Mouse (Mus musculus): ENCODE data around the gene Itsn1.

The Itsn1 gene

DNA sequence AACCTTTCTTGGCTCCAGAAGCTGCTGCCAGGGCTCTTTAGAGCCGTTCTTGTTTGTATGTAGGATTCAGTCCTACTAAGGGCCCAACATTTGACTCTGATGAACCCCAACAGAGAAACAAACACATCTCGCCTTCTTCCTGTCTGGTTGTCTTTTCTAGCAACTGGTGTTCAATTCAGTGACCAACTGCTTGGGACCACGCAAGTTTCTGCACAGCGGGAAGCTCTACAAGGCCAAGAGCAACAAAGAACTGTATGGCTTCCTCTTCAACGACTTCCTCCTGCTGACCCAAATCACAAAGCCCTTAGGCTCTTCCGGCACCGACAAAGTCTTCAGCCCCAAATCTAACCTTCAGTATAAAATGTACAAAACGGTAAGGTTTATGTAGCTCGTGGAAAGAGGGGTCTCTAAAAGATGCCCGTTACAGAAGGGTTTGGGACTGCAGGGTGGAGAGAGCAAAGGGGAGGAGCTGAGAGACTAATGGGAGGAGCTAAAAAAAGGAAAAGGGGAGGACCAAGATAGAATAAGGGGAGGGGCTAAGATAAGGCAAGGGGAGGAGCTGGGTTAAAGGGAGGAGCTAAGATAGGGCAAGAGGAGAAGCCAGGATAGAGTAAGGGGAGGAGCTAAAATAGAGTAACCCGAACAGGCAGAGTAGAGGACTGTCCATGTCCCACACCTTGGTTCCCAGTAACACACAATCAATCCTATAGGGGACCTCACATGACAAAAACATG, 176.2 kb downstream of the Itsn1 start:
- DNase-seq (ENCODE audit: low spot score in 2 of 2), result no peak

DNA sequence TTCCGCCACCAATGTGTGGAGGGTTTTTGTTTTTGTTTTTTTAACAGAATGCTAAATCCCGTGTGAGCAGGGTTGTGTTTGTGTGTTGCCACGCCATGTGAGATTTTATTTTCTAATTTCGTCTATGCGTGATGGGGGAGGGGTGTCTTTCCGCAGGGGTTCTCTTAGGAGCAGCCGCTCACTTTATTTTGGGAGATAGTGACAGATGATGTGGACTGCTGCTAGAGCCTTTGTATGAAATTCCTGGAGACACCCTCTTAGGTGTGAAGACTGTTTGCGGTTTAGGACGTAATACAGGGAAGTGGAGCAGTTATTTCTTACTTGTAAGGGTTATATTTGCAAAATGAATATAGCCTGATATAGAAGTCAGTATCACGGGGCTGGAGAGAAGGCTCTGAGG, 176.9 kb downstream of the Itsn1 start:
- no peak for DNase-seq (ENCODE audit: low spot score in 2 of 2)

DNA sequence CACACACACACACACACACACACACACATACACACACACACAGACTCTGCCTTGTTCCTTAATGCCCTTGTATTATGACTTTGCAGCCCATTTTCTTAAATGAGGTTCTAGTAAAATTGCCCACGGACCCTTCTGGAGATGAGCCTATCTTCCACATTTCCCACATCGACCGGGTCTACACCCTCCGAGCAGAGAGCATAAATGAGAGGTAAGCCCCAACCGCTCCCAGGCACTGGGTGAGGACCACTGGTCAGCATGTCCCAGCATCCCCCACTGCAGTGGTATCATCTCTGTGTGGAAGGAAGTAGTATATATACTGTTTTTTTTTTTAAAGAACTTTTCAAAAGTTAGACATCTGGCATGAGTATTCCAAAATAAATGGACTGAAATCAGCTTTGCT, 177.6 kb downstream of the Itsn1 start:
- DNase-seq (ENCODE audit: low spot score in 2 of 2), result no peak

DNA sequence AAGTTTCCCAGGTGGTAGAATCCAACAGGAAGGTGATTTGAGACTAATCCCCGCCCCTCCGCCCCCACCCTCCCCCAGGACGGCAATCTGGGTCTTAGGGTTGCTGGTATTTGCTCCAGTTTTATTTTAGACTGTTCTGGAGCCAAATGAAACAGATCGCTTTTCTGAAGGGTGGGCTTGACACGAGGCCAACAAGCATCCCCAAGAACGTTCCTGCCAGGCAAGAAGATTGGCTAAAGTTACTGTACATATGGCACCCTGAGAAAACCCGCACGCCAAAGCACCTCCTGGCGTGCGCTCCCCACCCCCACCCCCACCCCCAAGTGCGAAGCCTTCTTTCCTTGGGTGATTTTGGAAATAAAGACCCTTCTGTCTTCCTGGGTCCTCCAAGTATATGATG, 178.1 kb downstream of the Itsn1 start:
- DNase-seq (ENCODE audit: low spot score in 2 of 2), result no peak

DNA sequence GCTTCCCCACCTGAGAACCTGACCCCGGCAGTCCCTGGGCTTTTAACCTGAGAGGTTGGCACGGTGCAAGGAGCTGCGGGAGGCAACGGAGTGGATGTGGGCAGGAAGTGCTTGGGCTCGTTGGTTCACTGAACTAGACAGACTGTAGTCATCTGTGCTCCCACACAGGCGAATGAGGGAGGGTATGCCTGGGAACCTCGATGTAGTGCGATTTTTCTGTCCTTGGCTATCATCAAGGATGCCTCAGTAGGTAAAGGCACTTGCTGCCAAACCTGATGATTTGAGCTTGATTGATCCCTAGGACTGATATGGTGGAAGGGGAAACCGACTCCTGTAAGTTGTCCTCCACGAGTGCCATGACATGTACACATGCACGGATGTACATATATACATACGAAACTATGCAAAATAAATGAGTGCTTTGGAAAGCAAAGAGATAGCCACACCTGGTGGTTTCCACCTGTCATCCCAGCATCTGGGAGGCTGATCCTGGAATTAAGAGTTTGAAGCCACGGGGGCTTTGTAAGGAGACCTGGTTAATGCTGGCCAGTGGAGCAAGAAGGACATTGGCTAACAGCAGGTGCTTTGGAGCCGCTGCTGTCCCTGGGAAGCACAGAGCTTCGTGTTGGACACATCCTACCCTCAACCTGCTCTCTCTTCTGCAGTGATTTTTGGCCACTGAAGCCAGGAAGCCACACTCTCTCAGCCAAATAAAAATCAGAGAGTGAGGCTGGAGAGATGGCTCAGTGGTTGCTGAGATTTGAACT, 180.7 kb downstream of the Itsn1 start:
- DNase-seq (ENCODE audit: low spot score in 2 of 2), result no peak

DNA sequence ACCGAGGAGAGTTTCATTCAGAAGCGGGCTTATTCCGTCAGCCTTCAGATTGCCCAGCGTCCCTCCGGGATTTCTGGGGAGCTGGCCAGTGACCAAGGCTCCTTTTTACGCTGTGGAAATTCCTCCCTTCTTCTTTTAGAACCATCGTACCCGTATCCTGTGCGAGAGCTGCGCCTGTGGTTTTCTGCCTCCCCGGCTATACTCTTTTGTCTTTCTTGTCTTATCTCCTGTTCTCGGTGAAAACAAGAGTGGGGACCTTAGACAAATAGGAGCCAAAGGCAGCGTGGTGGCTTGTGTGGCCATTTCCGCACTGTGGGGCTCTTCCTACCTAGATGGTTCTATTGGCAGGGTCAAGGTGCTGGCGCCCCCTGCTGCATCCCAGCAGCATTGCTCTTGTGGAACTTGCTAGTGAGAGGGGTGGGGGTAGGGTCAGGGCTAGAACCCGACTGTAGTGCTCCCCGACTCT, 188.6 kb downstream of the Itsn1 start:
- peak; percentile 78 to 88 for DNase-seq (ENCODE audit: low spot score in 2 of 2)

DNA sequence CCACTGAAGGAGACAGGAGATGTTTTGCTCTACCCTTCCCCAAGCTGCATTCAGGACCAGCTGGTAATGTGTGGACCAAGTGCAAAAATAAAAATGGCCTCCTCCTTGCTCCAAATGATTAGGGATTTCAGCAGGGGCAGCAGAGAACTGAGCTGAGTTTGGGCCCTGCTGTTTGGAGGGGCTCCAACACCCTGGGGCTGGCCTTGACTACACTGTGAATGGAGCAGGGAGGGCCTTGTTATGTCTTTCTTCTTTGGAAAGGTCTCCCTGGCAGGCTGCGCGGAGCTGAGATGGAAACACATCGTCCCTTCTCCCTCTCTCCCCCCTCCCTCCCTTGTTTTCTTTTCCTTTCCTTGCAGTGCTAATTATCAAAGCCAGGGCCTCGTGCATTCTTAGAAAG, 189.4 kb downstream of the Itsn1 start:
- peak in 1 of 2 experiments; percentile 62 for DNase-seq (ENCODE audit: low spot score in 2 of 2)

DNA sequence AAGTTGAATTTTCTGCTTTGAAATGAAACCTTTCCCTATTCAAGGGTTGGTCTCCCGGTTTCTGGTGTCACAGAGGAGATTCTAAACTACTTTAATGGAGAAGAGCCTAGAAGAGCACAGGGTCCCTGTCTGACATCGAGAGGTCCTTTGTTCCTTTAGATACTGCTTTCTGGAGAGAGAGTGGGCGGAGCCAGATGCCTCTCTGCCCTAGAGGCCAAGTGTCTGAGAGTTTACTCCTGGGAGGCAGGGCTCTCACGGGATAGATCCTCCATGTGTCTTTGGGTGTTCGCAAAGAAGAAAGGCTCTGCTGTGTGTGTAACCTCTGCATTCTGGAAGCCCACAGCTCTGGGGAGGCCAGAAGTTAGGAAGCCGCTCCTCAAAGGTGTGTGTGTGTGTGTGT, 190.0 kb downstream of the Itsn1 start:
- DNase-seq (ENCODE audit: low spot score in 2 of 2), result no peak

DNA sequence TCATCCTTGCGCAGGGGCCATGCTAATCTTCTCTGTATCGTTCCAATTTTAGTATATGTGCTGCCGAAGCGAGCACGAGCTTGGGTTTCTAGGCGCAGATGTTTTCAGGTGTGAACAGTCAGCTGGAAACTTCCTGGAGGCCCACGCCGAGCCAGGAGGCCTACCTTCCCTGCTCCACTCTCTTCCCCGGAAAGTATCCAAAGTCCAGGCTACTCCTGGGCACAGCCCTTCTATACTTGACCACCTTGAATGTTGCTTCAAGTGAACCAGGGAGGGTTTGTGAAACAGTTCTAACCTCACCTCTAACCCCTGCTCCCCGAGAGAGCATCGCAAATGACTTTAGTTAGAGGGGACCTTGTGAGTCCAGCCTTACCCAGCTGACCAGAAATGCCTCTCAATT, 192.3 kb downstream of the Itsn1 start:
- no peak for DNase-seq (ENCODE audit: low spot score in 2 of 2)

DNA sequence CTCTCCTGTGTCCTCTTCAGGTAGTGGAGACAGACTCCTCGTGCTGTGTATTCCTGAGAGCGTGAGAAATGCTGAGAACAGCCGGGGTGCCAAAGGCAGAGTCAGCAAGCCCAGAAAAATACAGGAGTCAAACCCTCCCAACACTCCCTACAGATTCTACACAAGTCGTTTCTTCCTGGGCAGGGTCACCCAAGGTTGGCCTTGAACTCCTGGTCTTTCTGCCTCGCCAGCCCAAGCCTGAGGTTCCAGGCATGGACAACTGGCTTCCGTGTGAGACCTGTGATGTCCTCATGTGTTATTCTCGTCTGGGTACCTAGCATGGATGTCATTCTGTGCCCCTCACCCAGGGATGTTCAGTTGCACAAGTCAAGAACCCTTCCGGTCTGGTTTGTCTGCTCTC, 193.9 kb downstream of the Itsn1 start:
- DNase-seq (ENCODE audit: low spot score in 2 of 2), result no peak

DNA sequence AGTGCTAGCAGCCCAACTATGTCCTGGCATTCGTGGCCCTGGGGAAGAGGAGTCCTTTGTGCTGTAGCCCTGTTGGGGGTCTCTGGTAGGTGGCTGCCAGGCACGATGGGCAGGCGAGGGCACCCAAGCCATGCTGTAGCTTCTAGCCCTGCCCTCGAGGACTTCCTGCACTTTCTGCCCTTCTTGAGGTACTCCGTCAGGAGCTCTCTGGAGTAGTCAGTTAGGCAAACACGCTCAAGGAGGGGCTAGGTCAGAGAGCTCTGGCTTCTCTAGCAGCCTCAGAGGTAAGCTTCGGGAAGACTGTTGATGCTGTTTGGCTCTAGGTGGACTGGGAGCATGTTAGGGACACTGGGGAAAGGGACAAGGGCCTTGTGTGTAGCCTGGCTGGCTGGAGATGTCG, 195.3 kb downstream of the Itsn1 start:
- DNase-seq (ENCODE audit: low spot score in 2 of 2), result no peak

DNA sequence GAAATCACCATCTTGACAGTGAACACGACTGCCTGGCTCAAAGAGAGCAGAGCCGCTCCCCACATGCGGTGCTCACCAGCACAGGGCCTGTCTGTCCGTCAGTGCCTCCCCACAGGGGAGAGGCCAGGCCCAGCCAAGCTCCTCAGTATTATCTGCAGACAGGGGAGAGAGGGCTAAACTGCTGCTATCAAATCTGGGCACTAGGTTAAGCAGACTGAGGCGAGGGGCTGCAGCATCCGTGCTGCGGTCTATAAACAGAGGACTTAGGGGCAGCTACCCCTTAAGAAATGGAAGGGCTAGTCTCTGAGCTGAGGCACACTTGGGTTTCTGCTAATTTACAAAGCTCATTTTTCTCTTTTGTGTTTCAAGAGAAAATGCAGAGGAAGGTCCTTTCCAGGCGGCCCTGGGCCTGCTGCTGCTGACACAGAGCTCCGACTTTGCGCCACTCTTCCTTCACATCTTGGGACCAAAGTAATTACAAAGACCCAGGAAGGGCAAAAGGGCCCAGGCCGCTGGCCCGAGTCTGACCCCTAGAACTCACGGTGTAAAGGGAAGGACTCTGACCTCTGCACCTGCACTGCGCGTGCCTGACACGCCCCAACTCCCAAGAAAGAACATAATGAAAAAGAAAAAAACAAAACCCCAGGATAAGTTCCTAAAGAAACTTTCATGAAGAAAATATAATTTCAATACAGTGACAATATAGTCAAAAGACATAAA, 199.0 kb downstream of the Itsn1 start:
- peak in 1 of 2 experiments; percentile 53 for DNase-seq (ENCODE audit: low spot score in 2 of 2)

DNA sequence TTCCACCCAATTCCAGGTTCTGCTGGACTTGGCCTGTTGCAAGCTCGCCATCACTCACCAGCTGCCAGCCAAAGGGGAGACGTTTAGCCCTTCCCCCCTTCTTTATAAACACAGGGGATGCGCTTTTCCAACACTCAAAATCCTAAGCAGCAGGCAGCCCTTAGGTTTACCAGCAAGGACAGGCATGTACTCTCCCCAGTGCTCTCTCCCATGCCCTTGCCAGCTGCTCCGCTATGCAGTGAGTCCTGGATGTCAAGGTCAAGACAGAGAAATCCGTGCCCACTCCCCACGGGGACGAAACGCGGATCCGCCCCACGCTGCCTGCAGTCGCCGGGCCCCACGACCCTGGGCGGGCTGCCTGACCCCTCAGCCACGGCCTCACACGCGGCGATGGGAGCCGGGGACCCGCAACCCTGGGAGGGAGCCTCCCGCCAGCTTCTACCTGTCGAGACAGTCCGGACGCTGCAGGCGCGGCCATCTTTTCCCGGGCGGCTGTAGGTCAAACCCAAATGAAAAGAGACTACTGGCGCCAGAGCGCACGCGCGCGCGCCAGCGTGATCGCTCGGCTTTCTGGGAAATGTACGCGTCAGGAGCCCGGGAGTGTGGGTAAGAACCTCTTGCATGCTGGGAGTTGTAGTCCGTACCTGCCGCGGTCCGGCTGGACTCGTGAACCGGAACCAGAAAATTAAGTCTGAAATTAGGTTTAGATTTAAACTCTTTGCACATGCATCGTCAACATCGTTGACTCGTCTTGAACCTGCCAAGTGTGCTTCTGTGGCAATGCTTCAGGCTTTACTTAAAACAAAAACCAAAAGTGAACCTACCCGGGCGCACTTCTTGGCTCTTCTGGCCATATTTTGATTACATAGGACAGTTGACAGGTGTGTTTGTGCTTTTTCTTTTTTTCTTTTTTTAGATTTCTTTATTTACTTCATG, 202.3 kb downstream of the Itsn1 start:
- peak; percentile 87 to 91 for DNase-seq (ENCODE audit: low spot score in 2 of 2)

DNA sequence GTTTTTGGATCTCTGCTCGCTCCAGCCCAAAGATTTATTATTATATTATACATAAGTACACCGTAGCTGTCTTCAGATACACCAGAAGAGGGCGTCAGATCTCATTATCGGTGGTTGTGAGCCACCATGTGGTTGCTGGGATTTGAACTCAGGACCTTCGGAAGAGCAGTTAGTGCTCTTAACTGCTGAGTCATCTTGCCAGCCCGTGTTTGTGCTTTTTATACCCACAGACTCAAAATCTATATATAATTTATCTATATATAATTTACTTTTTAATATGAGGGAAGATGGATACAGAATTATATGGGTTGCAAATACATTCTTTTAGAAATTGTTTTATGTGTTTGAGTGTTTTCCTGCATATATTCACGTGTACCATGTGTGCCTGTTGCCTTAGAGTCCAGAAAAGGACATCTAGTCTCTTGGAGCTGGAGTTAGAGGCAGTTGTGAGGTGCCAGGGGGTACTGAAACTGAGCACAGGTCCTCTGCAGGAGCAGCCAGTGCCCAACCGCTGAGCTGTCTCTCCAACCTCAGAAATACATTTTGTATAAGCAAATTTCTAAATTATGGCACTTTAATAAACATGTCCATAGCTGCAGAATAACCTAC, 203.1 kb downstream of the Itsn1 start:
- DNase-seq (ENCODE audit: low spot score in 2 of 2), result peak in 1 of 2 experiments; percentile 14

DNA sequence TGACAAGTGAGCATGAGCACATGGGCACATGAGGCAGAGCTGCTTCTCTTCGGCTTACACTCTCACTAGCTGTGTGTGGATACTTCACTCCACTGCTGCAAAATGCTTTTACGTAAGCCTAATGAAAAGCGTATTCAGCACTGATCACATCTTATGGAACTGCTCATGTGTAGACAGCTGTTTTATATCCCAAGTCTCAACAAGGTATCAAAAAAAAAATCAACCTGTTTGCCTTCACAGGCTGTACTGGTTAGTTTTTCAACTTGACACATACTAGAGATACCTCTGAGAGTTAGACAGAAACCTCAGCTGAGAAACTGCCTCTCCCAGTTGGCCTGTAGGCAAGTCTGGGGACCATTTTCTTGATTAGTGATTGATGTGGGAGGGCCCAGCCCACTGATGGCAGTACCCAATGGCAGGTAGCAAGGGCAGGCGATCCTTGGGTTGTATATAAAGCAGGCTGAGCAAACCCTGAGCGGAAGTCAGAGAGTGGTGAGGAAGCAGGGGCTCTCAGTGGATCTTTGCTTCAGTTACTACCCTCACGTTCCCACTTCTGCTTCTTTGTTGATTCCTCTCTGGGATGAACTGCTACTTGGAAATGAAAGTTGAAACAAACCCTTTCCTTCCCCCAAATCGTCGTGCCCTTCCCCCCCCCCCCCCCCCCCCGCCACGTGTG, 203.9 kb downstream of the Itsn1 start:
- no peak for DNase-seq (ENCODE audit: low spot score in 2 of 2)

DNA sequence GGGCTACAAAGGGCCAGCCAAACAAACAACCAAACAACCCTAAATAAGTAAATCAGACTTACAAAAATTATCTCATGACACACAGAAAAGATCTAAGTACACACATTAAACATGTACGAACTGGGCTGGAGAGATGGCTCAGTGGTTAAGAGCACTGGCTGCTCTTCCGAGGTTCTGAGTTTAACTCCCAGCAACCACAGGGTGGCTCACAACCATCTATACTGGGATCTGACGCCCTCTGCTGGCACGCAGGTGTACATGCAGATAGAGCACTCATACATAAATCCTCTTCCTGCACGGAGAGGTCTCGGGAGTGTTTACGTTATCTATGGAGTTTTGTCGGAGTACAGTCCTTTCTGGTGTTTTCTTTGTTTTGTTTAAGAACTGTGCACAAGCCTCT, 206.0 kb downstream of the Itsn1 start:
- DNase-seq (ENCODE audit: low spot score in 2 of 2), result no peak

DNA sequence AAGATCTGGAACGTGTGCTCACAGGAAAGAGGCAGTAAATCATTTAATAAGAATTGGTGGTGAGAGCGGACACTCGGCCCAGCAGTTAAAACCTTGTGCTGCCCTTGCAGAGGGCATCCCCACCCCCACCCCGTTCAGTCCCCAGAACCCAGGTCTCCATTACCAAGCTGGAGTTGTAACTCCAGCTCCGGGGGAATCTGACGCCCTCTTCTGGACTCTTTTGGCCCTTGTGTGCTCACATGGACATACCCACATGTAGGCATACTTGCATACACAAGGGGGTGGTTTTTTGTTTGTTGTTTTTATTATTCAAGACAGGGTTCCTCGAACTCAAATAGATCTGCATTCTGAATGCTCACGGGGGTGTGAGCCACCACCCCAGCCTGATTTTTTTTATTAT, 206.6 kb downstream of the Itsn1 start:
- DNase-seq (ENCODE audit: low spot score in 2 of 2), result no peak

DNA sequence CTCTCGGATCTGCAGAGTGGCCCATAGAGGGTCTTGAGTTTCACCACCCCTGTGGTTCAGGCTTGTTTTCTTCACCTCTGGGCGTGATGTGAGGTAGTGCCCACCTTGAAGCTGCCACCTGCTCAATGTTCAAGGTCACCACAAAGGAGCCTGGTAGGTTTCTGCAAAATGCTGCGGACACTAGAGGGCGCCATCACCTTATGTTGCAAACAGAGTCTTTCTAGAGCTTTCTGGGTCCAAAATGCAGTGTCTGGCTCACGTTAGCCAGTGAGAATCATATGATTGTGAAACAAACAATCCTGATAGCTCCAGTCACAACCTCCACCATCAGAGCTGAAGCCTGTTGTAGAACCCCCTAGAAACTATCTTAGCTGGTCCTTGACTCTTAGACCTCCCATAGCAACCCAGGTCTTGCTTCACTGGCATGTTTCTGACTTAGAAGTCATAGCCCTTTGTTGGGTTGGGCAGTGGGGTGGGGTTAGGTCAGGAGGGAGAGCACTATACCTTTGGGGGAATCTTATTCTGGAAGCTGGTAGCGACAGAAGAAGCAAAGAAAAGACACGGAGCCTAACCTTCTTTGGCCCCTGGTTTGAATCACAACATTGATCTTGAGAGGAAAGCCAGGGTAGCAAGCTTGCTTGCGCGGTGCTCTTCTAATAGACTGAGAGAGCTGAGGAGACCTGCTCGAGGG, 207.4 kb downstream of the Itsn1 start:
- DNase-seq (ENCODE audit: low spot score in 2 of 2), result peak; percentile 56 to 88

DNA sequence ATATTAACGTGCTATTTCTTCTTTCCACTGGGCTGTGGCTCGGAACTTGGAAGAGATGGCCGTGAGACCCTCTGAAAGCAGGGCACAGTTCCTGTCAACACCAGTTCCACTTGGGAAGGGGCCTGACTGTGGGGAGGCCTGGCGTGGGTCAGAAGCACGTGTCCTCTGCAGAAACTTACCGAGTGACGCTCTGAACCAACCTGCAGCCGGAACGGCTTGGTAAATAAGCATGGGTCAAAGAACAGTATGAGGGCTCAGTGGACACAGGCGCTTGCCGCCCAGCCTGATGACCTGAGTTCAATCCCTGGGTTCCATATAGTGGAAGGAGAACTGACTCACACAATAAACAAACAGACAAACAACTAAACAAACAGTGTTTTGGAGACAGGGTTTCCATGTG, 208.2 kb downstream of the Itsn1 start:
- DNase-seq (ENCODE audit: low spot score in 2 of 2), result peak in 1 of 2 experiments; percentile 40

DNA sequence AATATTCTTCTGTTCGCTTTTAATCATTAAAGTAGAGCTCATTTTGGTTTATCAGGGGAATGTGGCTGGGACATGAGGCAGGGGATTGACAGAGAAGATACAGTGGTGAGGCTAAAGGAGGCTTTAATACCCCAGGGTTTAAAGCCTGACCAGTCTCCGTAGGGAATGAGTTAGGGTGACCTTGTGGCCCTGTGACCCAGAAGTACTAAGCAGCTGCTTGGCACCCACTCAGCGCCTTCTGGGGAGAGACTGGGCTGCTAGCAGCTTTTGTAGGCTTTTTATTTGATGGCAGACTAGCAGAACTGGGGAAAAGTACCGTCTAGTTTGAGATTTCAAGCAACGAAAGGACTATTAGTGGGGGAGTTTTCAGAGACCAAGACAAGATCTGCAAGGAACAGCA, 209.1 kb downstream of the Itsn1 start:
- DNase-seq (ENCODE audit: low spot score in 2 of 2), result peak in 1 of 2 experiments; percentile 55

All from urinary bladder, postnatal 4 days (tissue).